Mouse (Mus musculus) lung, postnatal 0 days (tissue): Measurements from ENCODE around the gene Inpp5f.

Source experiments
- CTCF ChIP-seq: IDR thresholded peaks from 2 replicates; pipeline ENCODE4 v1.5.1; 2016; ENCODE audit warnings: antibody characterized with exemption, mild to moderate bottlenecking
- EP300 ChIP-seq: IDR thresholded peaks from 2 replicates; pipeline ENCODE4 v1.6.1; 2016; ENCODE audit warnings: antibody characterized with exemption, mild to moderate bottlenecking, control low read depth

- TF ChIP-seq CTCF (no peak), EP300 (no peak)
These were observed 30.4 kb downstream of the Inpp5f start for GRCm38 (mm10) chr7:128641571-128641970.
